Mouse (Mus musculus) thymus, postnatal 0 days (tissue): ENCODE results near the gene Atrnl1. TPM values are rescaled to one million over a fixed set of nuclear protein-coding genes. Genes with fewer than 3 reads are reported as not detected.

ENCODE experiments used
- microRNA-seq: library from miRNA; unstranded; fragments of <30 nt; microRNA quantifications from one replicate; pipeline ENCODE4, GENCODE M21; 2016; ENCODE audit warnings: borderline number of aligned reads
- polyA plus RNA-seq: library from polyadenylated mRNA; unstranded; fragments of >200 nt; fragmentation: Nextera tagmentation; extraction: Ambion mirVana; gene quantifications from 2 replicates; pipeline ENCODE4 v1.2.1, GENCODE M21; 2015

The Atrnl1 gene
- polyA plus RNA-seq, 1 experiment from 2014 or later, result 3.0 TPM

Small RNA genes within 50 kb of the gene (microRNA-seq; reads per million reads assigned to microRNA genes)
- 1.7 reads per million for gene Mir5623

Other genes starting within 250 kb of the Atrnl1 start
- 16.4 and 18.3 TPM in 2 replicates for gene Trub1, start 158.1 kb upstream of the Atrnl1 start, polyA plus RNA-seq